In the genomic region with DNA sequence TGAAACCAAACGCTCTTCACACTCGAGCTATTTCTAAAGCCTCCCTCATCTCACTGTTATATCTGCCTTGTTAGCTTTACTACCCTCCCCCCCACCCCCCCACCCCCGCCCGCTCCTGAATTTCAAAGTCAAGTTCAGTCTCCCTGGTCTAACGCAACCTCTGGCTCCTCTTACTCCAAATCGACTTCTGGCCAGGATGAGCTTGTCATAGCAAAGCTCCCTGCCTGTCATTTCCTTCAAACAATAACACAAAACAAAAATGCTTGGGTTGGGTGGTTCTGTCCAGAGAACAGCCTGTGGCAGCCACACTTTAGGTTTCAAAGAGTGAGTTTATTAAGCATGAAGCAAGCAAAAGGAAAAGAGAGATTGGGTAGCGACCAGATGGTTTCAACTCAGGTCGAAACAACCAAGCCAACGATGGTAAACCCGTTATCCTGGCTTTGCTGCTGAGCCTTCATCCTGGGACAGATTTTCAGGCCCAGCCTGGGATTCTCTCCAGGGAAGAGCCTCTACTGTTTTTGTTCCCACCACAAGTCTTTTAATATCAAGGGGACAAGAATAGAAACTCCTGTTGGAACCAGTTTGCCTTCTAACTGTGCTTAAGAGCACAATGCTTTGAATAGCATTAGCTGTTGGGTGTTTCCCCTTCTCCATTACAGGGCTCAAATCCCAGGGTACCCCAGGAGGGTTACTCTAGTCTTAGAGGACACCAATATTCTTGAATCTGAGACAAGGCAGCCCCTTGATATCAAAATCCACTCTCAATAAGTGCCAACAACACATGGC, we compare ENCODE assay signal across 26 mouse cellular contexts. TPM values are rescaled to one million over a fixed set of nuclear protein-coding genes. Genes with fewer than 3 reads are reported as not detected.
DNase-seq lines count a peak whose midpoint lies in the region; ATAC-seq and TF ChIP-seq lines count a peak whose summit lies in the region.
"Had no signal": no experiment of that assay in that cellular context is flagged by ENCODE, and none has a peak within 500 bp of the region (broad histone marks: within the 10 kb centered on the region; RNA-seq: fewer than 3 reads in every experiment).

No protein-coding gene starts in this region.

- DNase-seq in gastrocnemius, adult 2 months: no peak
- no peak for DNase-seq in gastrocnemius, postnatal 4 days (ENCODE audit: low spot score in 2 of 2)
- DNase-seq in lung, embryonic 14.5 days: peak; percentile 19
- DNase-seq in lung, postnatal 4 days: no peak
- peak; percentile 4 for DNase-seq in lung, postnatal 14 days
- DNase-seq: adrenal gland, adult 2 months; adrenal gland, postnatal 36 days; cerebellum, adult 18-20 months; cerebellum, postnatal 10 days; kidney, adult 18-20 months; kidney, postnatal 4 days; layer of hippocampus, postnatal 36 days; left cerebral cortex, postnatal 4 days had no signal

- H3K9me3 ChIP-seq in lung, embryonic 14.5 days (ENCODE audit: low read depth, low read length): no peaks in the 10 kb centered on the region
- H3K9me3 ChIP-seq in ES-Bruce4 (replicated peaks; ENCODE audit: control insufficient read depth, insufficient read depth, low read length, poor library complexity, severe bottlenecking): no peaks in the 10 kb centered on the region
- H3K9me3 ChIP-seq in neural tube, embryonic 15.5 days (replicated peaks): no peaks in the 10 kb centered on the region
- H3K9me3 ChIP-seq: heart, embryonic 13.5 days; liver, embryonic 15.5 days; midbrain, embryonic 13.5 days; neural tube, embryonic 13.5 days; stomach, embryonic 15.5 days had no signal

- H3K9ac ChIP-seq in lung, embryonic 14.5 days: no peak overlapping the region
- no peak overlapping the region; the same call in 1 of the 2 replicates for H3K9ac ChIP-seq in ES-Bruce4 (ENCODE audit: low read depth, poor library complexity, severe bottlenecking)
- no peak overlapping the region for H3K9ac ChIP-seq in neural tube, embryonic 15.5 days (replicated peaks)
- H3K9ac ChIP-seq: heart, embryonic 13.5 days; liver, embryonic 15.5 days; midbrain, embryonic 13.5 days; neural tube, embryonic 13.5 days; stomach, embryonic 15.5 days had no signal

- 0 out of 2 replicates have a peak, but pooled peaks cover 3% of the 10 kb centered on the region for H3K4me1 ChIP-seq in lung, embryonic 14.5 days (ENCODE audit: insufficient read depth)
- peaks cover 5% of the 10 kb centered on the region for H3K4me1 ChIP-seq in ES-Bruce4 (ENCODE audit: control insufficient read depth, insufficient read depth, low read length)
- H3K4me1 ChIP-seq in neural tube, embryonic 15.5 days: peaks cover 8% of the 10 kb centered on the region; the same call in 1 of the 2 replicates
- H3K4me1 ChIP-seq: midbrain, embryonic 13.5 days; stomach, embryonic 15.5 days had no signal

- H3K4me3 ChIP-seq in gastrocnemius, adult 2 months: no peak overlapping the region
- no peak overlapping the region for H3K4me3 ChIP-seq in lung, embryonic 14.5 days (ENCODE audit: low read depth, low read length)
- H3K4me3 ChIP-seq in ES-Bruce4 (ENCODE audit: low read depth, low read length): no peak overlapping the region
- no peak overlapping the region for H3K4me3 ChIP-seq in neural tube, embryonic 15.5 days (replicated peaks)
- H3K4me3 ChIP-seq: erythroblast, embryonic 14.5 days; heart, embryonic 13.5 days; liver, embryonic 15.5 days; midbrain, embryonic 13.5 days; neural tube, embryonic 13.5 days; stomach, embryonic 15.5 days had no signal

- no peak for ATAC-seq in lung, embryonic 14.5 days (ENCODE audit: insufficient read depth)
- no peak for ATAC-seq in neural tube, embryonic 15.5 days (ENCODE audit: low FRiP score)
- ATAC-seq: forebrain, embryonic 16.5 days; hindbrain, embryonic 16.5 days; midbrain, embryonic 13.5 days; Patski had no signal

- no peaks in the 10 kb centered on the region for H3K27me3 ChIP-seq in lung, embryonic 14.5 days (ENCODE audit: insufficient read depth, low read length)
- no peaks in the 10 kb centered on the region for H3K27me3 ChIP-seq in ES-Bruce4 (ENCODE audit: control insufficient read depth, insufficient read depth, low read length, poor library complexity, severe bottlenecking)
- H3K27me3 ChIP-seq in neural tube, embryonic 15.5 days (replicated peaks): no peaks in the 10 kb centered on the region
- H3K27me3 ChIP-seq: CH12.LX; liver, embryonic 15.5 days; neural tube, embryonic 13.5 days; Patski; stomach, embryonic 15.5 days had no signal

- intact Hi-C loops in gastrocnemius, adult 2 months (cut with DNase I): no loop called here

- no peak overlapping the region for H3K4me2 ChIP-seq in lung, embryonic 14.5 days
- H3K4me2 ChIP-seq in neural tube, embryonic 15.5 days: no peak overlapping the region
- H3K4me2 ChIP-seq: heart, embryonic 13.5 days; liver, embryonic 15.5 days; midbrain, embryonic 13.5 days; neural tube, embryonic 13.5 days; stomach, embryonic 15.5 days had no signal

- no peak for TF ChIP-seq EP300 in ES-Bruce4 (IDR thresholded peaks at IDR 0.05; ENCODE audit: insufficient read depth, low read depth, low read length)

- no peak for TF ChIP-seq POLR2A in ES-Bruce4 (IDR thresholded peaks at IDR 0.05; ENCODE audit: insufficient read depth, low read length)

- 41% methylated on average over 10 of the region's 10 CpGs for WGBS in lung, embryonic 14.5 days
- WGBS in neural tube, embryonic 15.5 days: 64% methylated on average over 10 of the region's 10 CpGs

- H3K36me3 ChIP-seq in lung, embryonic 14.5 days (ENCODE audit: insufficient read depth): no peaks in the 10 kb centered on the region
- no peaks in the 10 kb centered on the region for H3K36me3 ChIP-seq in ES-Bruce4 (ENCODE audit: control insufficient read depth, insufficient read depth, low read length, poor library complexity, severe bottlenecking)
- H3K36me3 ChIP-seq in neural tube, embryonic 15.5 days: no peaks in the 10 kb centered on the region
- H3K36me3 ChIP-seq: heart, embryonic 13.5 days; liver, embryonic 15.5 days; midbrain, embryonic 13.5 days; neural tube, embryonic 13.5 days; stomach, embryonic 15.5 days had no signal

- H3K27ac ChIP-seq in gastrocnemius, adult 2 months: peak overlapping the region; percentile 48; the same call in 1 of the 2 replicates
- no peak overlapping the region for H3K27ac ChIP-seq in lung, embryonic 14.5 days (ENCODE audit: low read depth)
- peak overlapping the region; percentile 49; the same call in 1 of the 2 replicates for H3K27ac ChIP-seq in ES-Bruce4 (ENCODE audit: insufficient read depth, low read length)
- H3K27ac ChIP-seq in neural tube, embryonic 15.5 days (replicated peaks): no peak overlapping the region
- H3K27ac ChIP-seq: heart, embryonic 13.5 days; kidney, postnatal 0 days; liver, embryonic 15.5 days; midbrain, embryonic 13.5 days; neural tube, embryonic 13.5 days; stomach, embryonic 15.5 days had no signal

- TF ChIP-seq CTCF in gastrocnemius, adult 2 months (IDR thresholded peaks at IDR 0.05): no peak
- TF ChIP-seq CTCF in lung, embryonic 14.5 days (IDR thresholded peaks at IDR 0.05; ENCODE audit: low read depth): no peak
- no peak for TF ChIP-seq CTCF in ES-Bruce4 (IDR thresholded peaks at IDR 0.05; ENCODE audit: low read depth, low read length)

RNA-seq across cellular contexts. Expression of a gene that starts 8.4 kb away (rescaled TPM):
- total RNA-seq in gastrocnemius, adult 2 months (2021): 10 to 100 TPM; 23.0 to 25.9 TPM
- total RNA-seq in gastrocnemius, postnatal 4 days (2021): 10 to 100 TPM; 20.6 to 21.0 TPM
- 19.8 and 21.8 TPM in 2 replicates for polyA plus RNA-seq in lung, embryonic 14.5 days (2014; fragmentation: Nextera tagmentation; extraction: Ambion mirVana)
- polyA plus RNA-seq in ES-Bruce4 (2011; ENCODE audit: insufficient read depth, insufficient read length, low read depth, missing spikeins): 14.7 and 16.5 TPM in 2 replicates
- 25.7 and 31.7 TPM in 2 replicates for polyA plus RNA-seq in neural tube, embryonic 15.5 days (2015; fragmentation: Nextera tagmentation; extraction: Ambion mirVana)

RNA-seq across cellular contexts. Expression of a gene that starts 23.5 kb away (rescaled TPM):
- 10 to 100 TPM; 25.7 to 31.9 TPM for total RNA-seq in gastrocnemius, adult 2 months (2021)
- total RNA-seq in gastrocnemius, postnatal 4 days (2021): 10 to 100 TPM; 37.6 to 39.0 TPM
- 124 and 130 TPM in 2 replicates for polyA plus RNA-seq in lung, embryonic 14.5 days (2014; fragmentation: Nextera tagmentation; extraction: Ambion mirVana)
- polyA plus RNA-seq in ES-Bruce4 (2011; ENCODE audit: insufficient read depth, insufficient read length, low read depth, missing spikeins): 75.9 and 80.6 TPM in 2 replicates
- polyA plus RNA-seq in neural tube, embryonic 15.5 days (2015; fragmentation: Nextera tagmentation; extraction: Ambion mirVana): 107 and 115 TPM in 2 replicates

Comparison
In these comparisons a context has a peak if more than half of its experiments do, and no peak if none do; other contexts are left out.
1. DNase-seq: peak in lung, embryonic 14.5 days (single experiment) and lung, postnatal 14 days (single experiment); none in gastrocnemius, adult 2 months (single experiment), gastrocnemius, postnatal 4 days (0 of 2) and lung, postnatal 4 days (0 of 2).
2. H3K27ac ChIP-seq: peak in gastrocnemius, adult 2 months (single experiment) and ES-Bruce4 (single experiment); none in lung, embryonic 14.5 days (single experiment) and neural tube, embryonic 15.5 days (single experiment).